Mouse (Mus musculus) CH12.LX (cell line): ENCODE measurements around the gene Cnot3. TPM values are rescaled to one million over a fixed set of nuclear protein-coding genes. Genes with fewer than 3 reads are reported as not detected.
A peak's percentile ranks its signal among the peaks of the same experiment; 100 is the strongest.

Source experiments
- DNase-seq: peaks from one replicate; pipeline ENCODE4 v3.0.0-alpha.2; 2013; ENCODE audit errors: extremely low read depth
- H3K27ac ChIP-seq: 2 replicates; pipeline ENCODE4 v1.5.1; 2012; ENCODE audit warnings: low read depth, mild to moderate bottlenecking, control low read depth, moderate library complexity; ENCODE audit not compliant: insufficient read depth
- H3K27me3 ChIP-seq: replicated peaks from 2 replicates; pipeline ENCODE3; 2012; ENCODE audit warnings: inconsistent platforms
- H3K36me3 ChIP-seq, 2 experiments: replicated peaks in 1 of 2; 2 replicates each; pipeline versions ENCODE3 to v1.6.1; 2012; ENCODE audit warnings: inconsistent platforms in 1 of 2, low read length in 1 of 2, mild to moderate bottlenecking in 1 of 2, mixed read lengths in 1 of 2, moderate library complexity in 1 of 2; ENCODE audit not compliant: control insufficient read depth in 1 of 2, insufficient read depth in 1 of 2
- H3K4me1 ChIP-seq, 2 experiments: 2 replicates each; pipeline ENCODE4 v1.6.1; 2012; ENCODE audit warnings: inconsistent platforms in 1 of 2, moderate library complexity in 1 of 2; ENCODE audit not compliant: insufficient read depth in 2 of 2, control insufficient read depth in 1 of 2
- H3K4me2 ChIP-seq: 2 replicates; pipeline ENCODE4 v1.6.1; 2012; ENCODE audit warnings: low read depth, mild to moderate bottlenecking, control low read depth; ENCODE audit not compliant: poor library complexity, insufficient read depth, severe bottlenecking
- H3K4me3 ChIP-seq, 3 experiments: fragments of 150-350 bp in 1 of 3; sonication (generic) in 1 of 3; replicated peaks in 1 of 3; 2 replicates each; pipeline versions ENCODE3 to v1.5.1; 2011 to 2012; ENCODE audit warnings: low read depth in 2 of 3, low read length in 2 of 3, mild to moderate bottlenecking in 2 of 3, moderate library complexity in 2 of 3, control low read depth in 1 of 3, improper control_type of control experiment in 1 of 3, inconsistent platforms in 1 of 3, mixed read lengths in 1 of 3; ENCODE audit not compliant: poor library complexity in 1 of 3
- H3K79me2 ChIP-seq: replicated peaks from 2 replicates; pipeline ENCODE4 v1.6.1; 2012; ENCODE audit warnings: mild to moderate bottlenecking, moderate library complexity; ENCODE audit not compliant: control insufficient read depth, poor library complexity, insufficient read depth, severe bottlenecking; ENCODE audit errors: extremely low read depth
- H3K9ac ChIP-seq: 2 replicates; pipeline ENCODE4 v1.6.1; 2012; ENCODE audit warnings: low read depth, mild to moderate bottlenecking, control low read depth, moderate library complexity; ENCODE audit not compliant: insufficient read depth
- H3K9me3 ChIP-seq: replicated peaks from 2 replicates; pipeline ENCODE3; 2012; ENCODE audit warnings: low read length, inconsistent platforms, mixed read lengths
- E2F4 ChIP-seq: IDR thresholded peaks from 2 replicates; pipeline ENCODE4 v1.6.1; 2011; ENCODE audit warnings: low read depth, low read length, improper control_type of control experiment; ENCODE audit not compliant: insufficient replicate concordance
- HCFC1 ChIP-seq: IDR thresholded peaks from 2 replicates; pipeline ENCODE4 v1.6.1; 2012; ENCODE audit warnings: low read depth, mild to moderate bottlenecking, inconsistent platforms, low read length, improper control_type of control experiment
- JUN ChIP-seq: IDR thresholded peaks from 2 replicates; pipeline ENCODE4 v1.6.1; 2011; ENCODE audit warnings: low read depth, mild to moderate bottlenecking, low read length, improper control_type of control experiment, moderate library complexity; ENCODE audit not compliant: insufficient read depth
- MAFK ChIP-seq: IDR thresholded peaks from 2 replicates; pipeline ENCODE4 v1.6.1; 2011; ENCODE audit warnings: low read length, improper control_type of control experiment; ENCODE audit not compliant: insufficient replicate concordance
- MAZ ChIP-seq: IDR thresholded peaks from 2 replicates; pipeline ENCODE4 v1.6.1; 2012; ENCODE audit warnings: low read depth, mild to moderate bottlenecking, inconsistent platforms, low read length, improper control_type of control experiment, moderate library complexity
- MXI1 ChIP-seq: IDR thresholded peaks from 2 replicates; pipeline ENCODE4 v1.6.1; 2011; ENCODE audit warnings: mild to moderate bottlenecking, low read depth, low read length, improper control_type of control experiment
- MYC ChIP-seq: IDR thresholded peaks from 2 replicates; pipeline ENCODE4 v1.6.1; 2011; ENCODE audit warnings: low read depth, mild to moderate bottlenecking, improper control_type of control experiment, low read length
- POLR2AphosphoS2 ChIP-seq: IDR thresholded peaks from 2 replicates; pipeline ENCODE4 v1.6.1; 2011; ENCODE audit warnings: low read depth, low read length, improper control_type of control experiment
- RCOR1 ChIP-seq: conservative IDR thresholded peaks from 2 replicates; pipeline ENCODE4 v1.6.1; 2012; ENCODE audit warnings: low read depth, mild to moderate bottlenecking, inconsistent platforms, low read length, improper control_type of control experiment
- SIN3A ChIP-seq: IDR thresholded peaks from 2 replicates; pipeline ENCODE4 v1.6.1; 2012; ENCODE audit warnings: low read length, improper control_type of control experiment, inconsistent platforms
- SMC3 ChIP-seq: IDR thresholded peaks from 2 replicates; pipeline ENCODE4 v1.6.1; 2011; ENCODE audit warnings: low read depth, low read length, improper control_type of control experiment
- ZKSCAN1 ChIP-seq: IDR thresholded peaks from 2 replicates; pipeline ENCODE4 v1.6.1; 2012; ENCODE audit warnings: low read depth, inconsistent platforms, low read length, improper control_type of control experiment, borderline replicate concordance
- dilution Hi-C: fragments of 300-500 bp; cut with MboI; formaldehyde crosslinking; loops from 2 replicates; pipeline ENCODE4 v1.14.3; 2020; ENCODE audit warnings: low sequenced_read_pairs; ENCODE audit not compliant: extremely low pct_unique_long_range_greater_than_20kb, extremely low pct_ligation_motif_present
- in situ Hi-C: fragments of 300-500 bp; cut with MboI; formaldehyde crosslinking; loops from 3 replicates; pipeline ENCODE4 v1.14.3; 2019; ENCODE audit warnings: low sequenced_read_pairs, low pct_ligation_motif_present, low pct_unique_long_range_greater_than_20kb, mixed read lengths
- polyA plus RNA-seq: library from polyadenylated mRNA; unstranded; fragments of >175 nt; gene quantifications from 2 replicates; pipeline ENCODE4 v1.2.1, GENCODE M21; 2012; ENCODE audit warnings: low read depth; ENCODE audit not compliant: insufficient read length
- total RNA-seq, 2 experiments: library from RNA; depleted of rRNA; stranded (reverse); fragments of 300-350 nt in 1 of 2; fragments of >200 nt in 1 of 2; gene quantifications; 2 replicates each; pipeline ENCODE4 v1.2.3; 2012 to 2014

Gene Cnot3
- total and polyA plus RNA-seq, 3 experiments: 10.5 to 68.3 (median 21.1) TPM

DNA sequence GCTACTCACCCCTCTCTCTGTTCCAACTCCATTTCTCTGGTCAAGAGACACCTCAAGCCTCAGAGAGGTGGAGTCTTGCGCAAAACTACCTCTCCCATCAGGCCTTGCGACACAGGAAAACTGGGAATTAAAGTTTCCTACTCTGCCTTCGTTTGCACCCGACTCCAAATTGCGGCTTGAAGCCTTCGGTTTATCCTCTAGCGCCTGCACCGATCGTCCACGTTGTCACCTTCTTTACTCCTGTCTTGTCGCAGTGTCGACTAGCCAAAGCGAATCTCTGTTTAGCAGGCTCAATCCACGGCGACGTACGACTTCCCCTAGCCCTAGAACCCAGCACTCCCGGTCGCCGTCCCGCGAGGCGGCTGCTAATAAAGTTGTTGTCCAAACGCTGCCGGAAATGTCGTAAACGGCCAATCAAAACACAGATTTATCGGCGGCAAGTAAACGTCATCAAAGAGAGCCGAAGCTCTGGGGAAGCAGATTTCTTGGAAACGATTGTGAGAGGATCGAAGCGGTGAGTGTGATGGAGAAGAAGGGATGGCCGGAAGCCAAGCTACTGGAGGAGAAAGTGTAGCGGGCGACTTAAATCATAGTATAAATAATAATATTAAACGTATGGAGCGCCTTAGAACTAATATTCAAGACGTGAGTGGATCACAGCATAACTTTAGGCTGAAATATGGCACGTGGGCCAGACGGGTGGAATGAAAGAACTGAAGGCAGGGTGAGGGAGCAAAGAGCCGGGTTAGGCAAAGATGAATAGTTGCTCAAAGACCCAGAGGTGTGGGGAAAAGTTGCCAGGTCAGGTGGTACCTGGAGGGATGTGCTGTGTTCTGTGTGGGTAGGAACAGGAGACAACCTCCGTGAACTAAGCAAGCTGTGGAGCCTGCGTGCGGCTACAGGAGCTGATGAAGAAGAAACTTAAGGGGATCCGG is 15.3 kb upstream of the Cnot3 start, which contains the start of the genes Tfpt and Prpf31 (continued):
- no peak; the same call in 1 of the 2 replicates for TF ChIP-seq JUN
- no peak for TF ChIP-seq SMC3
- TF ChIP-seq POLR2AphosphoS2: no peak
- TF ChIP-seq MYC: peak; percentile 67
- peak; percentile 99 for TF ChIP-seq SIN3A
- TF ChIP-seq MAFK: no peak
- peak; percentile 88; the same call in 1 of the 2 replicates for TF ChIP-seq E2F4
- TF ChIP-seq ZKSCAN1: no peak
- TF ChIP-seq MXI1: peak; percentile 87
- TF ChIP-seq HCFC1: peak; percentile 96
- no peak for TF ChIP-seq MAZ
- TF ChIP-seq, all 38 proteins: peak for 20

GRCm38 (mm10) chr7:3630478-3630815 is 14.6 kb upstream of the Cnot3 start:
- in situ Hi-C loops: no loop called here
- H3K79me2 ChIP-seq: peaks cover 37% of the 10 kb centered on the region
- dilution Hi-C loops: no loop called here
- no peak for TF ChIP-seq HCFC1
- TF ChIP-seq, all 38 proteins: peak for 0
- Histone ChIP-seq H3K9ac (peak overlapping the region; percentile 80), H3K4me1 (peaks cover 7 to 48% of the 10 kb centered on the region in 2 experiments), H3K36me3 (peaks cover 38 to 72% of the 10 kb centered on the region in 2 experiments), H3K9me3 (no peaks in the 10 kb centered on the region), H3K27me3 (no peaks in the 10 kb centered on the region), H3K27ac (no peak overlapping the region), H3K4me3 (peak overlapping the region; percentile 67 to 75 (median 69)), H3K4me2 (peak overlapping the region; percentile 63)
- DNase-seq: no peak

- no peak overlapping the region for H3K4me2 ChIP-seq
- H3K27ac ChIP-seq: no peak overlapping the region
- no peaks in the 10 kb centered on the region for H3K27me3 ChIP-seq
- in situ Hi-C loops: no loop called here
- peaks cover 34 to 59% of the 10 kb centered on the region in 2 experiments for H3K36me3 ChIP-seq
- no peak for TF ChIP-seq RCOR1
- no peak overlapping the region for H3K4me3 ChIP-seq
- dilution Hi-C loops: no loop called here
- H3K4me1 ChIP-seq: peaks cover 13 to 32% of the 10 kb centered on the region in 2 experiments
- H3K9me3 ChIP-seq: no peaks in the 10 kb centered on the region
- no peak for DNase-seq
- no peak overlapping the region for H3K9ac ChIP-seq
- peaks cover 31% of the 10 kb centered on the region for H3K79me2 ChIP-seq
These were observed 1.7 kb upstream of the Cnot3 start for GRCm38 (mm10) chr7:3643412-3643811.
